Mouse (Mus musculus) heart, postnatal 4 days (tissue): ENCODE results near the gene Ccdc113. TPM values are rescaled to one million over a fixed set of nuclear protein-coding genes. Genes with fewer than 3 reads are reported as not detected.
"Not testable (repeated sequence)": the region's sequence is repeated elsewhere in the genome, so short reads cannot be mapped to it uniquely, and the experiment has no call there.

ENCODE experiments used
- DNase-seq: peaks from one replicate; pipeline ENCODE4 v3.0.0; 2021
- total RNA-seq, 2 experiments: library from RNA; stranded (reverse); gene quantifications; 2 replicates each; pipeline ENCODE4 v1.2.3; 2021

The Ccdc113 gene
- total RNA-seq, 2 experiments from 2014 or later: 0.69 to 0.81 TPM

- not testable (repeated sequence) for DNase-seq
Observed at GRCm38 (mm10) chr8:95606509-95606908, 72.6 kb downstream of the Ccdc113 start.

- DNase-seq: no peak
Observed at GRCm38 (mm10) chr8:95607210-95607609, 73.3 kb downstream of the Ccdc113 start.

Other genes starting within 250 kb of the Ccdc113 start
- gene Cngb1, start 227.5 kb upstream of the Ccdc113 start, total RNA-seq: 1 to 10 TPM; 1.1 to 1.9 TPM
- not detected for gene Tepp, start 223.5 kb upstream of the Ccdc113 start, total RNA-seq
- gene Zfp319, start 202.1 kb upstream of the Ccdc113 start, total RNA-seq: 10 to 100 TPM; 12.5 to 14.3 TPM
- 10 to 100 TPM; 20.2 to 22.4 TPM for gene Usb1, start 201.8 kb upstream of the Ccdc113 start, total RNA-seq
- 100 to 1,000 TPM; 146 to 149 TPM for gene Mmp15, start 181.8 kb upstream of the Ccdc113 start, total RNA-seq
- 10 to 100 TPM; 66.9 to 72.9 TPM for gene Cfap20, start 99.2 kb upstream of the Ccdc113 start, total RNA-seq
- gene Csnk2a2, start 44.0 kb upstream of the Ccdc113 start, total RNA-seq: 10 to 100 TPM; 52.5 to 59.4 TPM
- not detected for gene Prss54, start 42.3 kb downstream of the Ccdc113 start, total RNA-seq
- 1 to 10 TPM; 4.4 to 6.0 TPM for gene Gins3, start 99.4 kb downstream of the Ccdc113 start, total RNA-seq
- gene Ndrg4, start 142.9 kb downstream of the Ccdc113 start, total RNA-seq: 100 to 1,000 TPM; 324 to 340 TPM
- 10 to 100 TPM; 13.9 to 14.7 TPM for gene Setd6, start 181.8 kb downstream of the Ccdc113 start, total RNA-seq